Mouse (Mus musculus): ENCODE results near the gene Hsd11b1. TPM values are rescaled to one million over a fixed set of nuclear protein-coding genes. Genes with fewer than 3 reads are reported as not detected.

Gene Hsd11b1
- total RNA-seq, 2 experiments from 2014 or later, result 47.4 to 53.4 TPM

GRCm38 (mm10) chr1:193207503-193207902 lies 56.4 kb downstream of the Hsd11b1 start, which contains the start of gene Lamb3:
TSS of gene Lamb3 (plus strand) at chr1:193207699.
- DNase-seq (ENCODE audit: extremely low spot score in 1 of 2, low spot score in 1 of 2), result no peak

- no peak for DNase-seq (ENCODE audit: extremely low spot score in 1 of 2, low spot score in 1 of 2)
These were observed 58.4 kb downstream of the Hsd11b1 start for GRCm38 (mm10) chr1:193205431-193205830.

- no peak for DNase-seq (ENCODE audit: extremely low spot score in 1 of 2, low spot score in 1 of 2)
These were observed 60.1 kb downstream of the Hsd11b1 start for GRCm38 (mm10) chr1:193203821-193204220.

GRCm38 (mm10) chr1:193201383-193201778 lies 62.5 kb downstream of the Hsd11b1 start, which contains the start of gene Traf3ip3:
TSS of gene Traf3ip3 (minus strand) at chr1:193201703.
- no peak for DNase-seq (ENCODE audit: extremely low spot score in 1 of 2, low spot score in 1 of 2)

- DNase-seq (ENCODE audit: extremely low spot score in 1 of 2, low spot score in 1 of 2), result no peak
These were observed 63.1 kb downstream of the Hsd11b1 start for GRCm38 (mm10) chr1:193200640-193201382.

GRCm38 (mm10) chr1:193198312-193198711 lies 65.6 kb downstream of the Hsd11b1 start:
- DNase-seq (ENCODE audit: extremely low spot score in 1 of 2, low spot score in 1 of 2), result no peak

- no peak for DNase-seq (ENCODE audit: extremely low spot score in 1 of 2, low spot score in 1 of 2)
These were observed 66.2 kb downstream of the Hsd11b1 start for GRCm38 (mm10) chr1:193197494-193198205.

GRCm38 (mm10) chr1:193195169-193195810 lies 68.6 kb downstream of the Hsd11b1 start:
- no peak for DNase-seq (ENCODE audit: extremely low spot score in 1 of 2, low spot score in 1 of 2)

GRCm38 (mm10) chr1:193194416-193195140 lies 69.3 kb downstream of the Hsd11b1 start:
- DNase-seq (ENCODE audit: extremely low spot score in 1 of 2, low spot score in 1 of 2), result no peak

GRCm38 (mm10) chr1:193191675-193192283 lies 72.1 kb downstream of the Hsd11b1 start:
- DNase-seq (ENCODE audit: extremely low spot score in 1 of 2, low spot score in 1 of 2), result no peak

- no peak for DNase-seq (ENCODE audit: extremely low spot score in 1 of 2, low spot score in 1 of 2)
These were observed 74.1 kb downstream of the Hsd11b1 start for GRCm38 (mm10) chr1:193189771-193190170.

GRCm38 (mm10) chr1:193189151-193189621 lies 74.7 kb downstream of the Hsd11b1 start:
- DNase-seq (ENCODE audit: extremely low spot score in 1 of 2, low spot score in 1 of 2), result peak in 1 of 2 experiments; percentile 17

- no peak for DNase-seq (ENCODE audit: extremely low spot score in 1 of 2, low spot score in 1 of 2)
These were observed 75.6 kb downstream of the Hsd11b1 start for GRCm38 (mm10) chr1:193188257-193188656.

GRCm38 (mm10) chr1:193181104-193181503 lies 82.8 kb downstream of the Hsd11b1 start:
- no peak for DNase-seq (ENCODE audit: extremely low spot score in 1 of 2, low spot score in 1 of 2)

- DNase-seq (ENCODE audit: extremely low spot score in 1 of 2, low spot score in 1 of 2), result no peak
These were observed 89.6 kb downstream of the Hsd11b1 start for GRCm38 (mm10) chr1:193174143-193174733.

GRCm38 (mm10) chr1:193173810-193174129 lies 90.1 kb downstream of the Hsd11b1 start:
- no peak for DNase-seq (ENCODE audit: extremely low spot score in 1 of 2, low spot score in 1 of 2)

GRCm38 (mm10) chr1:193172991-193173809 lies 90.7 kb downstream of the Hsd11b1 start:
- DNase-seq (ENCODE audit: extremely low spot score in 1 of 2, low spot score in 1 of 2), result peak; percentile 74 to 83

Measured in layer of hippocampus, postnatal 25 days (tissue).